Mouse (Mus musculus): ENCODE data around the gene Spred3. TPM values are rescaled to one million over a fixed set of nuclear protein-coding genes. Genes with fewer than 3 reads are reported as not detected.

Spred3 gene
- polyA plus RNA-seq, 2 experiments = 0.08 to 0.38 TPM

- DNase-seq (ENCODE audit: low read depth in 3 of 3, low spot score in 3 of 3) = no peak
- ATAC-seq (ENCODE audit: insufficient read depth) = no peak
- Histone ChIP-seq H3K36me3 (replicated peaks; ENCODE audit: control insufficient read depth, insufficient read depth, low read depth) (peaks cover 10% of the 10 kb centered on the region), H3K9me3 (ENCODE audit: control insufficient read depth, low read length) (no peaks in the 10 kb centered on the region), H3K4me3 (ENCODE audit: insufficient read depth in 1 of 2, low read depth in 2 of 2, low read length in 2 of 2) (peak overlapping the region; percentile 69 to 89), H3K9ac (replicated peaks) (peak overlapping the region; percentile 44; the same call in 1 of the 2 replicates), H3K4me1 (replicated peaks; ENCODE audit: control insufficient read depth in 2 of 2, insufficient read depth in 2 of 2, low read length in 1 of 2) (peaks cover 13% of the 10 kb centered on the region in 2 experiments), H3K4me2 (ENCODE audit: low read depth) (peak overlapping the region; percentile 96), H3K27ac (no peak overlapping the region), H3K27me3 (ENCODE audit: control insufficient read depth, insufficient read depth, low read length) (no peaks in the 10 kb centered on the region)
- no peak for TF ChIP-seq EP300 (IDR thresholded peaks at IDR 0.05; ENCODE audit: low read depth)
- no peak for TF ChIP-seq CTCF (IDR thresholded peaks at IDR 0.05; ENCODE audit: low read depth)
- 38% methylated on average over 5 of the region's 5 CpGs for WGBS (ENCODE audit: insufficient replicate concordance)
Measured at GRCm38 (mm10) chr7:29180854-29181236, 10.6 kb upstream of the Spred3 start.

- peak within 1 kb of the TSS; percentile 40 for H3K27ac ChIP-seq
- H3K36me3 ChIP-seq (replicated peaks; ENCODE audit: control insufficient read depth, insufficient read depth, low read depth) = peaks cover 16% of the 10 kb centered on the region
- DNase-seq (ENCODE audit: low read depth in 3 of 3, low spot score in 3 of 3) = peak; percentile 92 to 93 (median 92)
- H3K4me3 ChIP-seq (ENCODE audit: insufficient read depth in 1 of 2, low read depth in 2 of 2, low read length in 2 of 2) = peak within 1 kb of the TSS; percentile 89 to 100
- ATAC-seq (ENCODE audit: insufficient read depth) = peak; percentile 91
- TF ChIP-seq CTCF (IDR thresholded peaks at IDR 0.05; ENCODE audit: low read depth) (peak; percentile 50), EP300 (IDR thresholded peaks at IDR 0.05; ENCODE audit: low read depth) (no peak)
- H3K27me3 ChIP-seq (ENCODE audit: control insufficient read depth, insufficient read depth, low read length) = no peaks in the 10 kb centered on the region
- peaks cover 13% of the 10 kb centered on the region in 2 experiments for H3K4me1 ChIP-seq (replicated peaks; ENCODE audit: control insufficient read depth in 2 of 2, insufficient read depth in 2 of 2, low read length in 1 of 2)
- WGBS (ENCODE audit: insufficient replicate concordance) = under 1% methylated on average over 62 of the region's 62 CpGs
- peak within 1 kb of the TSS; percentile 96 for H3K4me2 ChIP-seq (ENCODE audit: low read depth)
- no peaks in the 10 kb centered on the region for H3K9me3 ChIP-seq (ENCODE audit: control insufficient read depth, low read length)
- peak within 1 kb of the TSS; percentile 90 for H3K9ac ChIP-seq (replicated peaks)
Measured at GRCm38 (mm10) chr7:29180077-29180853, 10.1 kb upstream of the Spred3 start, which contains the start of gene Psmd8. Psmd8 (minus strand) TSS chr7:29180701.

- peak in 1 of 3 experiments; percentile 46 for DNase-seq (ENCODE audit: low read depth in 3 of 3, low spot score in 3 of 3)
- TF ChIP-seq CTCF (IDR thresholded peaks at IDR 0.05; ENCODE audit: low read depth) = no peak
- no peak for TF ChIP-seq EP300 (IDR thresholded peaks at IDR 0.05; ENCODE audit: low read depth)
- Histone ChIP-seq H3K4me3 (ENCODE audit: insufficient read depth in 1 of 2, low read depth in 2 of 2, low read length in 2 of 2) (peak overlapping the region; percentile 89 to 100), H3K27me3 (ENCODE audit: control insufficient read depth, insufficient read depth, low read length) (no peaks in the 10 kb centered on the region), H3K9me3 (ENCODE audit: control insufficient read depth, low read length) (no peaks in the 10 kb centered on the region), H3K9ac (replicated peaks) (peak overlapping the region; percentile 90), H3K4me2 (ENCODE audit: low read depth) (peak overlapping the region; percentile 96), H3K36me3 (replicated peaks; ENCODE audit: control insufficient read depth, insufficient read depth, low read depth) (peaks cover 20% of the 10 kb centered on the region), H3K27ac (no peak overlapping the region; the same call in 1 of the 2 replicates), H3K4me1 (replicated peaks; ENCODE audit: control insufficient read depth in 2 of 2, insufficient read depth in 2 of 2, low read length in 1 of 2) (peaks cover 13% of the 10 kb centered on the region in 2 experiments)
- no peak for ATAC-seq (ENCODE audit: insufficient read depth)
- WGBS (ENCODE audit: insufficient replicate concordance) = 17% methylated on average over 7 of the region's 7 CpGs
Measured at GRCm38 (mm10) chr7:29179323-29179722, 9.1 kb upstream of the Spred3 start.

GRCm38 (mm10) chr7:29178106-29178505, 7.9 kb upstream of the Spred3 start:
- Histone ChIP-seq H3K9ac (replicated peaks) (no peak overlapping the region), H3K4me3 (ENCODE audit: insufficient read depth in 1 of 2, low read depth in 2 of 2, low read length in 2 of 2) (no peak overlapping the region), H3K4me2 (ENCODE audit: low read depth) (no peak overlapping the region; the same call in 1 of the 2 replicates), H3K27me3 (ENCODE audit: control insufficient read depth, insufficient read depth, low read length) (peaks cover 1% of the 10 kb centered on the region), H3K4me1 (replicated peaks; ENCODE audit: control insufficient read depth in 2 of 2, insufficient read depth in 2 of 2, low read length in 1 of 2) (peaks cover 13% of the 10 kb centered on the region in 2 experiments), H3K27ac (no peak overlapping the region), H3K36me3 (replicated peaks; ENCODE audit: control insufficient read depth, insufficient read depth, low read depth) (peaks cover 24% of the 10 kb centered on the region), H3K9me3 (ENCODE audit: control insufficient read depth, low read length) (no peaks in the 10 kb centered on the region)
- DNase-seq (ENCODE audit: low read depth in 3 of 3, low spot score in 3 of 3) (no peak), ATAC-seq (ENCODE audit: insufficient read depth) (no peak)
- WGBS (ENCODE audit: insufficient replicate concordance) = 81% methylated on average over 4 of the region's 4 CpGs
- no peak for TF ChIP-seq EP300 (IDR thresholded peaks at IDR 0.05; ENCODE audit: low read depth)
- peak; percentile 35; the same call in 1 of the 2 replicates for TF ChIP-seq CTCF (IDR thresholded peaks at IDR 0.05; ENCODE audit: low read depth)

GRCm38 (mm10) chr7:29172390-29173016, 2.3 kb upstream of the Spred3 start:
- WGBS (ENCODE audit: insufficient replicate concordance) = 50% methylated on average over 32 of the region's 32 CpGs
- H3K4me3 ChIP-seq (ENCODE audit: insufficient read depth in 1 of 2, low read depth in 2 of 2, low read length in 2 of 2) = no peak overlapping the region
- H3K27me3 ChIP-seq (ENCODE audit: control insufficient read depth, insufficient read depth, low read length) = peaks cover 54% of the 10 kb centered on the region
- no peak for ATAC-seq (ENCODE audit: insufficient read depth)
- H3K4me2 ChIP-seq (ENCODE audit: low read depth) = no peak overlapping the region
- TF ChIP-seq CTCF (IDR thresholded peaks at IDR 0.05; ENCODE audit: low read depth) (no peak), EP300 (IDR thresholded peaks at IDR 0.05; ENCODE audit: low read depth) (no peak)
- no peak overlapping the region for H3K9ac ChIP-seq (replicated peaks)
- H3K36me3 ChIP-seq (replicated peaks; ENCODE audit: control insufficient read depth, insufficient read depth, low read depth) = peaks cover 24% of the 10 kb centered on the region
- peaks cover 2 to 6% of the 10 kb centered on the region in 2 experiments; a peak in 1 of 4 replicates for H3K4me1 ChIP-seq (replicated peaks; ENCODE audit: control insufficient read depth in 2 of 2, insufficient read depth in 2 of 2, low read length in 1 of 2)
- no peak for DNase-seq (ENCODE audit: low read depth in 3 of 3, low spot score in 3 of 3)
- no peaks in the 10 kb centered on the region for H3K9me3 ChIP-seq (ENCODE audit: control insufficient read depth, low read length)
- no peak overlapping the region for H3K27ac ChIP-seq
